Mouse (Mus musculus): ENCODE data around the gene Prkd1. TPM values are rescaled to one million over a fixed set of nuclear protein-coding genes. Genes with fewer than 3 reads are reported as not detected.

Gene Prkd1
- polyA plus RNA-seq, 1 experiment: 3.4 TPM

- no peak overlapping the region for H3K27ac ChIP-seq (ENCODE audit: insufficient read depth, low read depth, low read length)
- WGBS: 50% methylated on average over 11 of the region's 11 CpGs
- H3K4me3 ChIP-seq (ENCODE audit: insufficient read depth, low read depth, low read length): no peak overlapping the region
- H3K4me1 ChIP-seq (ENCODE audit: control insufficient read depth, insufficient read depth, low read length): no peaks in the 10 kb centered on the region
- DNase-seq: peak; percentile 2
- TF ChIP-seq CTCF (conservative IDR thresholded peaks at IDR 0.05; ENCODE audit: insufficient read depth, insufficient read length, low read depth, low read length): no peak
- TF ChIP-seq POLR2A (IDR thresholded peaks at IDR 0.05; ENCODE audit: low read depth, low read length): no peak
- no peaks in the 10 kb centered on the region for H3K27me3 ChIP-seq (replicated peaks; ENCODE audit: control insufficient read depth, insufficient read depth, low read length)
- no peaks in the 10 kb centered on the region for H3K36me3 ChIP-seq (ENCODE audit: control insufficient read depth, insufficient read depth, low read length)
Observed at GRCm38 (mm10) chr12:50352404-50352803, 296.5 kb downstream of the Prkd1 start.

- no peak for DNase-seq
- WGBS: 67% methylated on average over 4 of the region's 4 CpGs
- no peaks in the 10 kb centered on the region for H3K27me3 ChIP-seq (replicated peaks; ENCODE audit: control insufficient read depth, insufficient read depth, low read length)
- no peak overlapping the region for H3K4me3 ChIP-seq (ENCODE audit: insufficient read depth, low read depth, low read length)
- TF ChIP-seq POLR2A (IDR thresholded peaks at IDR 0.05; ENCODE audit: low read depth, low read length) (no peak), CTCF (conservative IDR thresholded peaks at IDR 0.05; ENCODE audit: insufficient read depth, insufficient read length, low read depth, low read length) (no peak)
- no peak overlapping the region for H3K27ac ChIP-seq (ENCODE audit: insufficient read depth, low read depth, low read length)
- H3K4me1 ChIP-seq (ENCODE audit: control insufficient read depth, insufficient read depth, low read length): no peaks in the 10 kb centered on the region
- no peaks in the 10 kb centered on the region for H3K36me3 ChIP-seq (ENCODE audit: control insufficient read depth, insufficient read depth, low read length)
Observed at GRCm38 (mm10) chr12:50333182-50333581, 315.7 kb downstream of the Prkd1 start.

- Histone ChIP-seq H3K27ac (ENCODE audit: insufficient read depth, low read depth, low read length) (no peak overlapping the region), H3K27me3 (replicated peaks; ENCODE audit: control insufficient read depth, insufficient read depth, low read length) (no peaks in the 10 kb centered on the region), H3K36me3 (ENCODE audit: control insufficient read depth, insufficient read depth, low read length) (no peaks in the 10 kb centered on the region), H3K4me3 (ENCODE audit: insufficient read depth, low read depth, low read length) (no peak overlapping the region), H3K4me1 (ENCODE audit: control insufficient read depth, insufficient read depth, low read length) (no peaks in the 10 kb centered on the region)
- peak; percentile 4 for DNase-seq
- TF ChIP-seq POLR2A (IDR thresholded peaks at IDR 0.05; ENCODE audit: low read depth, low read length): no peak
- no peak; the same call in 1 of the 2 replicates for TF ChIP-seq CTCF (conservative IDR thresholded peaks at IDR 0.05; ENCODE audit: insufficient read depth, insufficient read length, low read depth, low read length)
Observed at GRCm38 (mm10) chr12:50314634-50315033, 334.3 kb downstream of the Prkd1 start.

GRCm38 (mm10) chr12:50309276-50309675 is 339.6 kb downstream of the Prkd1 start:
- Histone ChIP-seq H3K27ac (ENCODE audit: insufficient read depth, low read depth, low read length) (no peak overlapping the region), H3K27me3 (replicated peaks; ENCODE audit: control insufficient read depth, insufficient read depth, low read length) (no peaks in the 10 kb centered on the region), H3K36me3 (ENCODE audit: control insufficient read depth, insufficient read depth, low read length) (no peaks in the 10 kb centered on the region), H3K4me3 (ENCODE audit: insufficient read depth, low read depth, low read length) (no peak overlapping the region), H3K4me1 (ENCODE audit: control insufficient read depth, insufficient read depth, low read length) (no peaks in the 10 kb centered on the region)
- 29% methylated on average over 3 of the region's 3 CpGs for WGBS
- no peak for DNase-seq
- no peak for TF ChIP-seq POLR2A (IDR thresholded peaks at IDR 0.05; ENCODE audit: low read depth, low read length)
- no peak for TF ChIP-seq CTCF (conservative IDR thresholded peaks at IDR 0.05; ENCODE audit: insufficient read depth, insufficient read length, low read depth, low read length)

- H3K4me1 ChIP-seq (ENCODE audit: control insufficient read depth, insufficient read depth, low read length): no peaks in the 10 kb centered on the region
- no peaks in the 10 kb centered on the region for H3K36me3 ChIP-seq (ENCODE audit: control insufficient read depth, insufficient read depth, low read length)
- DNase-seq: no peak
- no peaks in the 10 kb centered on the region for H3K27me3 ChIP-seq (replicated peaks; ENCODE audit: control insufficient read depth, insufficient read depth, low read length)
- 41% methylated on average over 1 of the region's 1 CpGs for WGBS
- no peak for TF ChIP-seq POLR2A (IDR thresholded peaks at IDR 0.05; ENCODE audit: low read depth, low read length)
- no peak for TF ChIP-seq CTCF (conservative IDR thresholded peaks at IDR 0.05; ENCODE audit: insufficient read depth, insufficient read length, low read depth, low read length)
- H3K4me3 ChIP-seq (ENCODE audit: insufficient read depth, low read depth, low read length): no peak overlapping the region
- no peak overlapping the region for H3K27ac ChIP-seq (ENCODE audit: insufficient read depth, low read depth, low read length)
Observed at GRCm38 (mm10) chr12:50301334-50301733, 347.6 kb downstream of the Prkd1 start.

GRCm38 (mm10) chr12:50296067-50296466 is 352.8 kb downstream of the Prkd1 start:
- Histone ChIP-seq H3K27ac (ENCODE audit: insufficient read depth, low read depth, low read length) (no peak overlapping the region), H3K36me3 (ENCODE audit: control insufficient read depth, insufficient read depth, low read length) (no peaks in the 10 kb centered on the region), H3K4me3 (ENCODE audit: insufficient read depth, low read depth, low read length) (no peak overlapping the region), H3K4me1 (ENCODE audit: control insufficient read depth, insufficient read depth, low read length) (no peaks in the 10 kb centered on the region), H3K27me3 (replicated peaks; ENCODE audit: control insufficient read depth, insufficient read depth, low read length) (no peaks in the 10 kb centered on the region)
- WGBS: 63% methylated on average over 2 of the region's 2 CpGs
- no peak for TF ChIP-seq POLR2A (IDR thresholded peaks at IDR 0.05; ENCODE audit: low read depth, low read length)
- TF ChIP-seq CTCF (conservative IDR thresholded peaks at IDR 0.05; ENCODE audit: insufficient read depth, insufficient read length, low read depth, low read length): no peak
- no peak for DNase-seq

GRCm38 (mm10) chr12:50295549-50295948 is 353.3 kb downstream of the Prkd1 start:
- no peaks in the 10 kb centered on the region for H3K36me3 ChIP-seq (ENCODE audit: control insufficient read depth, insufficient read depth, low read length)
- 53% methylated on average over 2 of the region's 2 CpGs for WGBS
- no peaks in the 10 kb centered on the region for H3K4me1 ChIP-seq (ENCODE audit: control insufficient read depth, insufficient read depth, low read length)

More at GRCm38 (mm10) chr12:50295549-50295948, 353.3 kb downstream of the Prkd1 start:
- TF ChIP-seq CTCF (conservative IDR thresholded peaks at IDR 0.05; ENCODE audit: insufficient read depth, insufficient read length, low read depth, low read length): no peak
- TF ChIP-seq POLR2A (IDR thresholded peaks at IDR 0.05; ENCODE audit: low read depth, low read length): no peak
- DNase-seq: no peak
- Histone ChIP-seq H3K4me3 (ENCODE audit: insufficient read depth, low read depth, low read length) (no peak overlapping the region), H3K27me3 (replicated peaks; ENCODE audit: control insufficient read depth, insufficient read depth, low read length) (no peaks in the 10 kb centered on the region), H3K27ac (ENCODE audit: insufficient read depth, low read depth, low read length) (no peak overlapping the region)

Data from kidney, adult 2 months (tissue).